Mouse (Mus musculus) cerebellum, adult 2 months (tissue): ENCODE measurements at regions not wholly inside any gene's neighbourhood (a gene's known extent, or its start where the extent isn't known, plus 50 kb on each side); places are given as distances from the start of the nearest gene placed in this dataset.
"Not testable (repeated sequence)": the region's sequence is repeated elsewhere in the genome, so short reads cannot be mapped to it uniquely, and the experiment has no call there.

Source experiments
- DNase-seq, 2 experiments: peaks; one replicate each; pipeline ENCODE4 v3.0.0; 2021
- H3K27ac ChIP-seq: fragments of 200-500 bp; 2 replicates; pipeline ENCODE4 v1.5.1; 2012; ENCODE audit warnings: low read length, control low read depth, inconsistent platforms; ENCODE audit not compliant: insufficient read depth
- H3K27me3 ChIP-seq: fragments of 200-500 bp; 2 replicates; pipeline ENCODE4 v1.6.1; 2012; ENCODE audit warnings: inconsistent platforms, mild to moderate bottlenecking, low read length, moderate library complexity; ENCODE audit not compliant: control insufficient read depth, insufficient read depth
- H3K4me1 ChIP-seq: fragments of 200-500 bp; 2 replicates; pipeline ENCODE4 v1.6.1; 2011; ENCODE audit warnings: low read length; ENCODE audit not compliant: control insufficient read depth, insufficient read depth
- H3K4me3 ChIP-seq: fragments of 200-500 bp; replicated peaks from 2 replicates; pipeline ENCODE3; 2011; ENCODE audit warnings: mild to moderate bottlenecking, low read depth, low read length, control low read depth; ENCODE audit not compliant: insufficient read depth
- CTCF ChIP-seq: fragments of 200-500 bp; IDR thresholded peaks from 2 replicates; pipeline ENCODE4 v1.5.1; 2011; ENCODE audit warnings: low read depth, mild to moderate bottlenecking, control low read depth, low read length, moderate library complexity, borderline replicate concordance; ENCODE audit not compliant: insufficient read depth
- POLR2A ChIP-seq: fragments of 200-500 bp; IDR thresholded peaks from 2 replicates; pipeline ENCODE4 v1.6.1; 2011; ENCODE audit warnings: low read length, control low read depth, borderline replicate concordance; ENCODE audit not compliant: insufficient read depth
- WGBS: fragments of 180-500 bp; shearing (Covaris S2); methylation state at CpG from one replicate; pipeline ENCODE4 v1.1.7; 2018; 5-methylcytosine and 5-hydroxymethylcytosine counted together

DNA sequence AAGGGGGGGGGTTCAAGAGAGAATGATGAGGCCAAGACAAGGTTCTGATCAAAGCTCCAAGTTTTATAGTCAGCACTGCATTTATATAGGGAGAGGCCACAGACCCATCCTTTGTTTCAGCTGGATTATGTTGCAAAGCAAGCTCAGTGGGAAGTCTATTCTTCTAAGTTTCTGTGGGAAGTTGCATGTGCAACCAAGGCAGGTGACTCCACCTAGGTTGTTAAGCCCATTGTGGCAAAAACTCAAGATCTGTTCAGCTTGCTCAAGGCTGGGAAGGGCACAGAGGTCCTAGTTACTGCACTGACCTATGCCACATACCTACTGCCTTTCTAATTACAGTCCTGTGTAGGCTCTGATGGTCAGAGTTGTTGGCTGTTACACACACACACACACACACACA is 477.0 kb upstream of the Ercc4 start:
- Histone ChIP-seq H3K4me1 (no peaks in the 10 kb centered on the region), H3K4me3 (no peak overlapping the region), H3K27ac (no peak overlapping the region), H3K27me3 (no peaks in the 10 kb centered on the region)
- TF ChIP-seq CTCF (no peak), POLR2A (no peak)
- no peak for DNase-seq

DNA sequence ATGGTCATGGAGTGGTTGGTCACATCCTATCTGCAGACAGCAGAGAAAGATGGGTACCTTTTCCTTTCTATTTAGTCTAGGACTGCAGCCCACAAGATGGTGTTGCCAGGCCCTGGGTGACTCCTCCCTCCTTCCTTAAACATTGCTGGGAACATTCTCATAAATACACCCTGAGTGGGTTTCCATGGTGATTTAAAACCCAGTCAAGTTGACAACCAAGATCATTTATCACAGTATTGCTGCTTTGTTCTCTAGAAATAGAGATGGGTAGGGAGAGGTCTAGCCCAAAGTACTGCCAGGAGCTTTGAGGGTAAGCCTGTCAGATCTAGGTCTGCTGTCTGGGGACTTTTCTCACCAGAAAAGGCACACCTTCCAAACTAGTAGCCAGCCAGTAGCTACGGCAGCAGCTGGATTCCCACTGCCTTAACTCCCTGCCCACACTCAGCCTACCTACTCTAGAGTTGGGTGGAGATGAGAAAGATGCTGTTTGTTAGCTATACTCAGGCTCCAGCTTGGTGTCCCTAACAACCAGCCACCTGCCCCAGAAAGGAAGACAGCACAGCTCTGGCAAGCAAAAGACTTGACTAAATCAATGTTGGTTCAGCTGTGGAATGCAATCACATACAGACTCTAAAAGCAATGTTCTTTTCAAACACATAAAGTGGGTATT is 470.4 kb upstream of the Ercc4 start:
- WGBS, result 75% methylated on average over 1 of the region's 1 CpGs
- Histone ChIP-seq H3K4me3 (no peak overlapping the region), H3K27me3 (no peaks in the 10 kb centered on the region), H3K27ac (no peak overlapping the region), H3K4me1 (no peaks in the 10 kb centered on the region)
- no peak for DNase-seq
- no peak for TF ChIP-seq CTCF
- no peak for TF ChIP-seq POLR2A

DNA sequence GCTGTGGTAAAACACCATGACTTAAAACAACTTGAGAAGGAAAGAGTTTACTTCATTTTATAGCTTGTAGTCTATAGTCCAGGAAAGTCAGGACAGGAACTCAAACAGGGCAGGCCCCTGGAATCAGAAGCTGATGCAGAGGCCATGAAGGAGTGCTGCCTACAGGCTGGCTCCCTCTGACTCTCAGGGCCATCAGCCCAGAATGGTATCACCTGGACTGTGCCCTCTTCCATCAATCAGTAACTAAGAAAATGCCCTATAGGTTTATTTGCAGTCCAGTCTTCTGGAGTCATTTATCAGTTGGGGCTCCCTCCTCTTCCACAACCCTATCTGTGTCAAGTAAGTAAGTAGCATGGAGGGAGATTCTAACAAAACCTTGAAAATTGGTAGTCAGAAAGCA is 466.4 kb upstream of the Ercc4 start:
- TF ChIP-seq POLR2A (no peak), CTCF (no peak)
- no peak overlapping the region for H3K27ac ChIP-seq
- DNase-seq, result no peak
- no peaks in the 10 kb centered on the region for H3K27me3 ChIP-seq
- H3K4me3 ChIP-seq, result no peak overlapping the region
- H3K4me1 ChIP-seq, result no peaks in the 10 kb centered on the region

DNA sequence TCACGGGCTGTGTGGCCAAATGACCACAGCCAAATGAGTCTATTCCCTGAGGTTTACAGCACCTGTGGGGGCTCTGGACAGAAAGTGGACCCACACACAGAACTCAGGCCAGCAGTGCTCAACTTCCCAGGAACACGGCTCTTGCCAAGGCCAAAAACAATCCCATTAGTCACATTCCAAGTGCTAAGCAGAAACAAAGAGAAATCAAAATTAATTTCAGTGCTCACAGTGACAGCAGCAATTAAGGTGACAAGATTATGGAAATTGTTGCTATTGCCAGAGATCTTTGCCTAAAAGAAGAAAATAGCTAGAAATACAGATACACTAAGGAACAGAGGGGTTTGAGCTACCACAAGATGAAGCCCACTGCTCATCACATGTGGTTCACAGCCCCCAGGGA is 464.9 kb upstream of the Ercc4 start:
- no peak for DNase-seq
- Histone ChIP-seq H3K4me1 (no peaks in the 10 kb centered on the region), H3K4me3 (no peak overlapping the region), H3K27me3 (no peaks in the 10 kb centered on the region), H3K27ac (no peak overlapping the region)
- TF ChIP-seq POLR2A, result no peak
- TF ChIP-seq CTCF, result no peak
- WGBS, result 27% methylated on average over 2 of the region's 2 CpGs

DNA sequence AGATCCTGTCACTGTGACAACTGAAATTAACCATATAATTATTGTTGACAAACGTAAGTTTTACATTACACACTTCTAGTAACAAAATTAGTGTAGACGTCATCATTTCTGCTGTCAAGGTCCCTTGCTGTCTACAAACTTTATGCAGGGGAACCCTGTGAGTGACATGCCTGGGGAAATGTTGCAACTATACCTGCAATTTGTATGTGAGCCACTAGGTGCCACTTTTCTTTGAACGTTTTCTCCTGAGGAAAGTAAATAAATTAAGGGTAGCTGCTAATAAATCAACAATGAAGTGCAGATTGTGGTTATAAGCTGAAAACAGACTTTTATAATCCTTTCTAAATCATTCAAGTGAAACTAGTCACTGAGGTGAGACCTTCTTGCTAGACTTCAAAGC is 457.3 kb upstream of the Ercc4 start:
- no peak overlapping the region for H3K27ac ChIP-seq
- H3K4me1 ChIP-seq, result no peaks in the 10 kb centered on the region
- DNase-seq, result no peak
- 68% methylated on average over 3 of the region's 3 CpGs for WGBS
- no peaks in the 10 kb centered on the region for H3K27me3 ChIP-seq
- TF ChIP-seq POLR2A (no peak), CTCF (no peak)
- no peak overlapping the region for H3K4me3 ChIP-seq

GRCm38 (mm10) chr16:12673656-12674055 is 435.8 kb upstream of the Ercc4 start:
- not testable (repeated sequence) for H3K27me3 ChIP-seq, H3K4me1 ChIP-seq, H3K4me3 ChIP-seq, H3K27ac ChIP-seq, DNase-seq
- 88% methylated on average over 1 of the region's 1 CpGs for WGBS

DNA sequence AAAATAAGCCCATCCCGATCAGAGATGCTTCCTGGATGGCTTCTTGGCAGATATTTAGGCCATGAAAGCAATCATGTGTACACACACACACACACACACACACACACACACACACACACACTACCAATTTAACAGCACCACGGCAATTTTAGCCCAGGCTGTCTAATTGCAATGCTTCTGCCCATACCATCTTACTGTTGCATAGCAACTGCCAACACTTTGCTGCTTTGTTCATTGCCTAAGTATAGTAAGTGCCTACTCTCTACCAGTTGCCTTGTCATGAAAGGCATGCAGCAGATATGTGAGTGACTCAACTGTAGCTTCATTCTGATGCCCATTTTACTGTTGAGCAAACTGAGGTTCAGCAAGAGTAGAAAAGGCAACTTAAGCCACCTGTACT is 428.0 kb upstream of the Ercc4 start:
- no peak overlapping the region for H3K27ac ChIP-seq
- DNase-seq, result no peak
- no peaks in the 10 kb centered on the region for H3K27me3 ChIP-seq
- TF ChIP-seq POLR2A (no peak), CTCF (no peak)
- no peaks in the 10 kb centered on the region for H3K4me1 ChIP-seq
- WGBS, result 55% methylated on average over 2 of the region's 2 CpGs
- H3K4me3 ChIP-seq, result no peak overlapping the region

DNA sequence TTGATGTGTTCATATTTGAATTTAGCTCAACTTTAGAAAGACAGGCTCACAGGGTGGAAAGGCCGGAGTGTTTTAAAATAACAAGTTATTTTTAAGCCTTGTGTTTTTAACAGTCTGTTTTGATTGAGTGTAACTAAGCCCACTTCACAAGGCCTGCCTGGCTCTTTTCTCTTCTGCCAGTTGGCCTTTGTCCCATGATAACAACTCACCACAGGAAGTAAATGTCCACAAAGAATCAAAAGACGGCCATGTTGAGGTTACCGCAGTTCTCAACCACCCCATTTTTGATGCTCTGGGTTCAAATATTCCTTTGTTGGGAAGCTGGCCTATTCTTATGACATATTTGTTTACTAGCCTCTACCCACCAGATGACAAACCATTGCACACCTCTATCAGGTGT is 423.7 kb upstream of the Ercc4 start:
- DNase-seq, result no peak
- TF ChIP-seq POLR2A (no peak), CTCF (no peak)
- 52% methylated on average over 3 of the region's 3 CpGs for WGBS
- Histone ChIP-seq H3K4me3 (no peak overlapping the region), H3K4me1 (no peaks in the 10 kb centered on the region), H3K27ac (no peak overlapping the region), H3K27me3 (no peaks in the 10 kb centered on the region)

- WGBS, result 32% methylated on average over 3 of the region's 3 CpGs
- Histone ChIP-seq H3K27ac (no peak overlapping the region), H3K4me3 (no peak overlapping the region), H3K4me1 (no peaks in the 10 kb centered on the region), H3K27me3 (no peaks in the 10 kb centered on the region)
- TF ChIP-seq CTCF (no peak), POLR2A (no peak)
- peak in 1 of 2 experiments; percentile 14 for DNase-seq
Measured at GRCm38 (mm10) chr16:12691776-12692175, 417.7 kb upstream of the Ercc4 start.
